Mouse (Mus musculus) spleen, postnatal 4 days (tissue): ENCODE measurements at regions not wholly inside any gene's neighbourhood (a gene's known extent, or its start where the extent isn't known, plus 50 kb on each side); places are given as distances from the start of the nearest gene placed in this dataset.

Source experiments
- DNase-seq, 2 experiments: peaks; one replicate each; pipeline ENCODE4 v3.0.0; 2022; ENCODE audit warnings: low spot score in 2 of 2

GRCm38 (mm10) chr19:6684921-6685320 is 142.1 kb upstream of the Slc22a12 start:
- no peak for DNase-seq

- no peak for DNase-seq
Measured at GRCm38 (mm10) chr19:6679392-6680307, 136.8 kb upstream of the Slc22a12 start.

GRCm38 (mm10) chr19:6677511-6677910 is 134.7 kb upstream of the Slc22a12 start:
- no peak for DNase-seq

GRCm38 (mm10) chr19:6675586-6675985 is 132.8 kb upstream of the Slc22a12 start:
- no peak for DNase-seq

GRCm38 (mm10) chr19:6671696-6672095 is 128.9 kb upstream of the Slc22a12 start:
- DNase-seq, result no peak

GRCm38 (mm10) chr19:6669881-6670280 is 127.0 kb upstream of the Slc22a12 start:
- DNase-seq, result no peak

- DNase-seq, result no peak
Measured at GRCm38 (mm10) chr19:6668545-6668944, 125.7 kb upstream of the Slc22a12 start.

- DNase-seq, result no peak
Measured at GRCm38 (mm10) chr19:6666187-6666722, 123.4 kb upstream of the Slc22a12 start.

GRCm38 (mm10) chr19:6665264-6666054 is 122.6 kb upstream of the Slc22a12 start:
- DNase-seq, result peak; percentile 26 to 68

GRCm38 (mm10) chr19:6664311-6664952 is 121.6 kb upstream of the Slc22a12 start:
- peak in 1 of 2 experiments; percentile 20 for DNase-seq

GRCm38 (mm10) chr19:6663391-6663790 is 120.6 kb upstream of the Slc22a12 start:
- peak; percentile 76 to 93 for DNase-seq

- no peak for DNase-seq
Measured at GRCm38 (mm10) chr19:6662346-6662939, 119.6 kb upstream of the Slc22a12 start.

GRCm38 (mm10) chr19:6661508-6661871 is 118.7 kb upstream of the Slc22a12 start:
- DNase-seq, result no peak

GRCm38 (mm10) chr19:6660723-6661507 is 118.1 kb upstream of the Slc22a12 start:
- DNase-seq, result no peak

GRCm38 (mm10) chr19:6660157-6660556 is 117.3 kb upstream of the Slc22a12 start:
- peak in 1 of 2 experiments; percentile 25 for DNase-seq

- no peak for DNase-seq
Measured at GRCm38 (mm10) chr19:6654550-6654949, 111.7 kb upstream of the Slc22a12 start.

GRCm38 (mm10) chr19:6652775-6653174 is 109.9 kb upstream of the Slc22a12 start:
- DNase-seq, result peak in 1 of 2 experiments; percentile 32

- DNase-seq, result no peak
Measured at GRCm38 (mm10) chr19:6651192-6651591, 108.4 kb upstream of the Slc22a12 start.

GRCm38 (mm10) chr19:6649885-6650284 is 107.1 kb upstream of the Slc22a12 start:
- no peak for DNase-seq

- no peak for DNase-seq
Measured at GRCm38 (mm10) chr19:6647686-6648085, 104.9 kb upstream of the Slc22a12 start.

- no peak for DNase-seq
Measured at GRCm38 (mm10) chr19:6647216-6647615, 104.4 kb upstream of the Slc22a12 start.
